Mouse (Mus musculus) forebrain, postnatal 0 days (tissue): ENCODE measurements around the gene Dnajc5. TPM values are rescaled to one million over a fixed set of nuclear protein-coding genes. Genes with fewer than 3 reads are reported as not detected.

Source experiments
- ATAC-seq: fragments of 200-750 bp; cut with Nextera tagmentation; 2 replicates; pipeline ENCODE4 v1.8.0; 2017; ENCODE audit warnings: mild to moderate bottlenecking, moderate library complexity
- DNase-seq: peaks from one replicate; pipeline ENCODE4 v3.0.0-alpha.2; 2015
- H3K27ac ChIP-seq: fragments of 300-500 bp; sonication (generic); 2 replicates; pipeline ENCODE4 v1.5.1; 2014; ENCODE audit warnings: low read depth, mild to moderate bottlenecking, antibody characterized with exemption, low read length, moderate library complexity, mixed read lengths
- H3K27me3 ChIP-seq: fragments of 300-500 bp; sonication (generic); 2 replicates; pipeline ENCODE4 v1.6.1; 2014; ENCODE audit warnings: mild to moderate bottlenecking, low read length, mixed read lengths; ENCODE audit not compliant: insufficient read depth
- H3K36me3 ChIP-seq: fragments of 300-500 bp; sonication (generic); 2 replicates; pipeline ENCODE4 v1.6.1; 2014; ENCODE audit warnings: mild to moderate bottlenecking, moderate library complexity; ENCODE audit not compliant: insufficient read depth
- H3K4me1 ChIP-seq: fragments of 300-500 bp; sonication (generic); 2 replicates; pipeline ENCODE4 v1.6.1; 2014; ENCODE audit warnings: antibody characterized with exemption; ENCODE audit not compliant: insufficient read depth
- H3K4me2 ChIP-seq: fragments of 300-500 bp; sonication (generic); 2 replicates; pipeline ENCODE4 v1.6.1; 2014; ENCODE audit warnings: low read depth, mild to moderate bottlenecking, moderate library complexity
- H3K4me3 ChIP-seq: fragments of 300-500 bp; sonication (generic); 2 replicates; pipeline ENCODE4 v1.5.1; 2014; ENCODE audit warnings: low read depth, low read length, mixed read lengths
- H3K9ac ChIP-seq: fragments of 300-500 bp; sonication (generic); 2 replicates; pipeline ENCODE4 v1.6.1; 2014; ENCODE audit warnings: mild to moderate bottlenecking
- H3K9me3 ChIP-seq: fragments of 300-500 bp; sonication (generic); 2 replicates; pipeline ENCODE4 v1.6.1; 2016; ENCODE audit warnings: low read length
- CTCF ChIP-seq: sonication (generic); IDR thresholded peaks from 2 replicates; pipeline ENCODE4 v1.5.1; 2016; ENCODE audit warnings: antibody characterized with exemption, control low read depth, low read depth
- WGBS: fragments of 180-500 bp; shearing (Covaris S2); extraction: QIAGEN DNeasy Blood & Tissue Kit; methylation state at CpG from one replicate; pipeline ENCODE4 v1.1.7; 2014; 5-methylcytosine and 5-hydroxymethylcytosine counted together
- polyA plus RNA-seq: library from polyadenylated mRNA; unstranded; fragments of >200 nt; fragmentation: Nextera tagmentation; extraction: Ambion mirVana; gene quantifications from 2 replicates; pipeline ENCODE4 v1.2.1, GENCODE M21; 2015
- total RNA-seq: library from RNA; depleted of rRNA; stranded (reverse); fragments of >200 nt; gene quantifications from 2 replicates; pipeline ENCODE4 v1.2.3, GENCODE M21; 2014

Gene Dnajc5
- total and polyA plus RNA-seq, 2 experiments from 2014 or later = 270 to 369 TPM

DNA sequence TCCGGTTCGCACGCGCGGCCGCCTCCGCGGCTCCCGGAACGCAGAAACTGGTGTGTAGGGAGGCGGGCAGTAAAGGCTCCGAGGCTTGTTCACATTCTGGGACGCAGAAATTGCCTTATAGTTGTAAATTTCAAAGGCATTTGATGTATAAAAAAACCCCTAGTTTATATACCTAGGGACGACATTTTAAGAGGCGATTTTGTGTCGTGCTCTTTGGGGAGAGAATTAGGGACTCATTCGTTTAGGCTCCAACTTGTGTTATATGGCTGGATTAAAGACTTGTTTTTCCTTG lies 597 bp downstream of the Dnajc5 start:
- ATAC-seq = no peak

GRCm38 (mm10) chr2:181521491-181521890 lies 1.2 kb downstream of the Dnajc5 start:
- H3K27ac ChIP-seq = no peak overlapping the region
- DNase-seq = no peak
- no peak for TF ChIP-seq CTCF
- H3K4me3 ChIP-seq = peak overlapping the region; percentile 95
- no peaks in the 10 kb centered on the region for H3K27me3 ChIP-seq
- H3K4me1 ChIP-seq = 0 out of 2 replicates have a peak, but pooled peaks cover 22% of the 10 kb centered on the region
- H3K9me3 ChIP-seq = no peaks in the 10 kb centered on the region
- no peak for ATAC-seq
- peak overlapping the region; percentile 58 for H3K4me2 ChIP-seq
- peaks cover 4% of the 10 kb centered on the region for H3K36me3 ChIP-seq
- H3K9ac ChIP-seq = peak overlapping the region; percentile 95
- WGBS = 59% methylated on average over 10 of the region's 10 CpGs

More for the DNA sequence above, 597 bp downstream of the Dnajc5 start:
- Histone ChIP-seq H3K36me3 (peaks cover 10% of the 10 kb centered on the region), H3K4me1 (0 out of 2 replicates have a peak, but pooled peaks cover 22% of the 10 kb centered on the region), H3K27me3 (no peaks in the 10 kb centered on the region), H3K4me3 (peak overlapping the region; percentile 95), H3K9ac (peak overlapping the region; percentile 95), H3K4me2 (peak overlapping the region; percentile 58), H3K27ac (peak overlapping the region; percentile 98), H3K9me3 (no peaks in the 10 kb centered on the region)
- under 1% methylated on average over 17 of the region's 17 CpGs for WGBS
- no peak for TF ChIP-seq CTCF
- no peak for DNase-seq

DNA sequence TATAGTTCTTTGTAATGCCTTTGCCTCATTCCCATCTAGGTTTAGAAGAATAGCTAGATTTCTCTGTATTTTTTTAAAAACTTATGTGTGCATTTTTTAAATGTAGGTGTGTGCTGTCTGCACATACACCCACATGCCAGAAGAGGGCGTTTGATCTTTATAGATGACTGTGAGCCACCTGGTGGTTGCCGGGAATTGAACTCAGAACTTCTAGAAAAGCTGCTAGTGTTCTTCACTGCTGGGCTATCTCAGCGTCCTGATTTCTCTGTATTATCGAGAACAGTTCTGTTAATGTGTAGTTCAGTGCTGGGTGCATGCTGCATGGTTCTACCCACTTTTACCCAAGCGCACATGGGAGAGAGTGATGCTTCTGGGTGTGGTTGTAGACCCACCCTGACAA lies 2.5 kb downstream of the Dnajc5 start:
- no peaks in the 10 kb centered on the region for H3K9me3 ChIP-seq
- H3K4me3 ChIP-seq = no peak overlapping the region
- H3K27me3 ChIP-seq = no peaks in the 10 kb centered on the region
- H3K4me1 ChIP-seq = 0 out of 2 replicates have a peak, but pooled peaks cover 22% of the 10 kb centered on the region
- peak; percentile 18 for DNase-seq
- no peak overlapping the region for H3K9ac ChIP-seq
- peak; percentile 66 for TF ChIP-seq CTCF
- no peak overlapping the region for H3K27ac ChIP-seq
- no peaks in the 10 kb centered on the region for H3K36me3 ChIP-seq
- WGBS = 68% methylated on average over 5 of the region's 5 CpGs
- ATAC-seq = no peak
- H3K4me2 ChIP-seq = no peak overlapping the region

- Histone ChIP-seq H3K4me3 (no peak overlapping the region), H3K9me3 (no peaks in the 10 kb centered on the region), H3K4me2 (no peak overlapping the region), H3K4me1 (0 out of 2 replicates have a peak, but pooled peaks cover 14% of the 10 kb centered on the region), H3K36me3 (no peaks in the 10 kb centered on the region), H3K27ac (no peak overlapping the region), H3K9ac (no peak overlapping the region), H3K27me3 (no peaks in the 10 kb centered on the region)
- TF ChIP-seq CTCF = no peak
- DNase-seq (no peak), ATAC-seq (no peak)
- WGBS = 85% methylated on average over 5 of the region's 5 CpGs
Observed at GRCm38 (mm10) chr2:181525526-181525925, 5.2 kb downstream of the Dnajc5 start.

DNA sequence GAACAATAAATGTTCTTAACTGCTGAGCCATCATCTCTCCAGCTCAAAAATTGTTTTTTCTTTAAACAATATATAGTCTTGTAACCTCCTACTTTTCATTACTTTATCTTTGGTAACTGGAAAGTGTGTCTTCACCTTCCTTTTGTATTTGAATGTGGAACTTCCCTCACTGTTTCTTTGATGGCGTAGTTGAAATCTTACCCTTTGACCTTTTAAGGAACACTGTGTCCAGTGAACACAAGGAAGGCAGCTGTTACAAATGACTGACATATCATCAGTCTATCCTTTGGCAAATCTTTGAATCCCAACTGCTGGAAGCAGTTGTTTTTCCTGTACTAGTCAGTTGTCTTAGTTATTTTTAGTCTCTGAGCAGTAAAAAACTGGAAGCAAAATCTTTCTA lies 8.8 kb downstream of the Dnajc5 start:
- no peaks in the 10 kb centered on the region for H3K36me3 ChIP-seq
- DNase-seq (no peak), ATAC-seq (no peak)
- H3K9ac ChIP-seq = no peak overlapping the region
- H3K9me3 ChIP-seq = no peaks in the 10 kb centered on the region
- no peak for TF ChIP-seq CTCF
- 93% methylated on average over 1 of the region's 1 CpGs for WGBS
- H3K4me1 ChIP-seq = no peaks in the 10 kb centered on the region
- H3K4me2 ChIP-seq = no peak overlapping the region
- H3K27me3 ChIP-seq = no peaks in the 10 kb centered on the region
- H3K4me3 ChIP-seq = no peak overlapping the region
- H3K27ac ChIP-seq = no peak overlapping the region

- Histone ChIP-seq H3K4me2 (no peak overlapping the region), H3K9me3 (no peaks in the 10 kb centered on the region), H3K9ac (no peak overlapping the region), H3K27ac (no peak overlapping the region), H3K36me3 (no peaks in the 10 kb centered on the region), H3K4me1 (no peaks in the 10 kb centered on the region), H3K4me3 (no peak overlapping the region), H3K27me3 (no peaks in the 10 kb centered on the region)
- DNase-seq (no peak), ATAC-seq (no peak)
- TF ChIP-seq CTCF = no peak
- WGBS = 98% methylated on average over 3 of the region's 3 CpGs
Observed at GRCm38 (mm10) chr2:181532589-181532988, 12.3 kb downstream of the Dnajc5 start.

DNA sequence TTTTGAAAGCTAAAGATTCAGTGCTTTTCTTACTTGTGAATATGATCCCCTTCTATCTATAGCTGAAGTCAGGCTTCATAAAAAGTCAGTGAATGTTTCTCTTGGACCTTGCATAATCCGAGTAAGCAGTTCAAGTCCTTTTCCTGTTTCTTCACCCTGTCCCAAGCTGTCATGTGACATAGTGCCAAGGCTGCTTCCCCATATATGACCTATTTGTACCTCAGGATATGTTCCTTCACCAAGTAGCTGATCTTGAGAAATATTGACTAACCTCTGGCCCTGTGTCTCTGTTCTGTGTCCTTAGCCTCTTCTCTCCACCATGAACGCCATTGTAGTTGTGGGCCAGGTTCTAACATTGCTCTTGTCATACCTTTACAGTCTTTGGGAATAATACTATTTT lies 16.1 kb downstream of the Dnajc5 start:
- H3K27me3 ChIP-seq = no peaks in the 10 kb centered on the region
- H3K27ac ChIP-seq = no peak overlapping the region
- no peaks in the 10 kb centered on the region for H3K4me1 ChIP-seq
- no peak overlapping the region for H3K4me3 ChIP-seq
- TF ChIP-seq CTCF = no peak
- no peaks in the 10 kb centered on the region for H3K9me3 ChIP-seq
- DNase-seq = no peak
- H3K36me3 ChIP-seq = no peaks in the 10 kb centered on the region
- ATAC-seq = no peak
- H3K9ac ChIP-seq = no peak overlapping the region
- 92% methylated on average over 2 of the region's 2 CpGs for WGBS
- H3K4me2 ChIP-seq = no peak overlapping the region
